Mouse (Mus musculus): ENCODE measurements around the gene Ipo5. TPM values are rescaled to one million over a fixed set of nuclear protein-coding genes. Genes with fewer than 3 reads are reported as not detected.

Gene Ipo5
- 100 to 1,000 TPM; 111 to 122 TPM for total RNA-seq (2021)
- long read RNA-seq, experiment 1, full-length matches to known transcripts = 131 of 150 reads
- long read RNA-seq, experiment 1, partial matches to known transcripts = 13 of 150 reads
- long read RNA-seq, experiment 1, other reads (novel, unspliced or antisense) = 6 of 150 reads
- long read RNA-seq, experiment 2, full-length matches to known transcripts = 139 of 162 reads
- long read RNA-seq, experiment 2, partial matches to known transcripts = 15 of 162 reads
- long read RNA-seq, experiment 2, other reads (novel, unspliced or antisense) = 8 of 162 reads

- peak within 1 kb of the TSS; percentile 93 for H3K4me3 ChIP-seq
- TF ChIP-seq CTCF (IDR thresholded peaks at IDR 0.05) = peak; percentile 5; the same call in 1 of the 2 replicates
- peak within 1 kb of the TSS; percentile 96 for H3K27ac ChIP-seq
- peak; percentile 98 for DNase-seq
- intact Hi-C loops (cut with DNase I) = loop anchor here (1.0 to 10.0 kb wide), 3 partner anchors 64 to 436 kb away; partner anchors contain the start of gene Rap2a
These were observed at the start of gene Ipo5 for GRCm38 (mm10) chr14:120910733-120911324. Gene Ipo5 (plus strand): TSS chr14:120911224.

- no peak for TF ChIP-seq CTCF (IDR thresholded peaks at IDR 0.05)
- DNase-seq = no peak
- Histone ChIP-seq H3K4me3 (no peak overlapping the region), H3K27ac (no peak overlapping the region)
- intact Hi-C loops (cut with DNase I) = no loop called here
These were observed 47.8 kb upstream of the Ipo5 start for GRCm38 (mm10) chr14:120863205-120863604.

- no peak overlapping the region for H3K27ac ChIP-seq
- H3K4me3 ChIP-seq = no peak overlapping the region
- TF ChIP-seq CTCF (IDR thresholded peaks at IDR 0.05) = no peak
- no peak for DNase-seq
- intact Hi-C loops (cut with DNase I) = no loop called here
These were observed 46.1 kb upstream of the Ipo5 start for GRCm38 (mm10) chr14:120864896-120865295.

- DNase-seq = no peak
- no peak overlapping the region for H3K27ac ChIP-seq
- no peak overlapping the region for H3K4me3 ChIP-seq
- peak; percentile 22; the same call in 1 of the 2 replicates for TF ChIP-seq CTCF (IDR thresholded peaks at IDR 0.05)
- intact Hi-C loops (cut with DNase I) = no loop called here
These were observed 44.5 kb upstream of the Ipo5 start for GRCm38 (mm10) chr14:120866573-120866972.

- H3K27ac ChIP-seq = no peak overlapping the region
- no peak overlapping the region for H3K4me3 ChIP-seq
- no peak for TF ChIP-seq CTCF (IDR thresholded peaks at IDR 0.05)
- intact Hi-C loops (cut with DNase I) = no loop called here
- no peak for DNase-seq
These were observed 43.9 kb upstream of the Ipo5 start for GRCm38 (mm10) chr14:120867121-120867520.

GRCm38 (mm10) chr14:120868494-120868893, 42.5 kb upstream of the Ipo5 start:
- peak overlapping the region; percentile 42 for H3K4me3 ChIP-seq
- DNase-seq = peak; percentile 62
- no peak for TF ChIP-seq CTCF (IDR thresholded peaks at IDR 0.05)
- intact Hi-C loops (cut with DNase I) = no loop called here
- peak overlapping the region; percentile 56 for H3K27ac ChIP-seq

- no peak overlapping the region for H3K27ac ChIP-seq
- TF ChIP-seq CTCF (IDR thresholded peaks at IDR 0.05) = no peak
- H3K4me3 ChIP-seq = no peak overlapping the region
- intact Hi-C loops (cut with DNase I) = no loop called here
- no peak for DNase-seq
These were observed 40.3 kb upstream of the Ipo5 start for GRCm38 (mm10) chr14:120870736-120871135.

GRCm38 (mm10) chr14:120874397-120874796, 36.6 kb upstream of the Ipo5 start:
- intact Hi-C loops (cut with DNase I) = no loop called here
- Histone ChIP-seq H3K27ac (no peak overlapping the region), H3K4me3 (no peak overlapping the region)
- DNase-seq = no peak
- no peak for TF ChIP-seq CTCF (IDR thresholded peaks at IDR 0.05)

- peak; percentile 29; the same call in 1 of the 2 replicates for TF ChIP-seq CTCF (IDR thresholded peaks at IDR 0.05)
- no peak for DNase-seq
- intact Hi-C loops (cut with DNase I) = no loop called here
- Histone ChIP-seq H3K4me3 (no peak overlapping the region), H3K27ac (no peak overlapping the region)
These were observed 35.9 kb upstream of the Ipo5 start for GRCm38 (mm10) chr14:120875144-120875543.

- Histone ChIP-seq H3K4me3 (no peak overlapping the region), H3K27ac (no peak overlapping the region)
- DNase-seq = no peak
- no peak for TF ChIP-seq CTCF (IDR thresholded peaks at IDR 0.05)
- intact Hi-C loops (cut with DNase I) = no loop called here
These were observed 35.1 kb upstream of the Ipo5 start for GRCm38 (mm10) chr14:120875811-120876388.

- intact Hi-C loops (cut with DNase I) = no loop called here
- Histone ChIP-seq H3K27ac (no peak overlapping the region), H3K4me3 (no peak overlapping the region)
- no peak for TF ChIP-seq CTCF (IDR thresholded peaks at IDR 0.05)
- no peak for DNase-seq
These were observed 33.9 kb upstream of the Ipo5 start for GRCm38 (mm10) chr14:120877147-120877546.

- no peak for TF ChIP-seq CTCF (IDR thresholded peaks at IDR 0.05)
- no peak for DNase-seq
- Histone ChIP-seq H3K4me3 (no peak overlapping the region), H3K27ac (no peak overlapping the region)
- intact Hi-C loops (cut with DNase I) = no loop called here
These were observed 32.0 kb upstream of the Ipo5 start for GRCm38 (mm10) chr14:120879026-120879425.

- no peak for TF ChIP-seq CTCF (IDR thresholded peaks at IDR 0.05)
- H3K27ac ChIP-seq = no peak overlapping the region
- no peak for DNase-seq
- intact Hi-C loops (cut with DNase I) = no loop called here
- H3K4me3 ChIP-seq = no peak overlapping the region
These were observed 30.4 kb upstream of the Ipo5 start for GRCm38 (mm10) chr14:120880601-120881000.
